In the genomic region with DNA sequence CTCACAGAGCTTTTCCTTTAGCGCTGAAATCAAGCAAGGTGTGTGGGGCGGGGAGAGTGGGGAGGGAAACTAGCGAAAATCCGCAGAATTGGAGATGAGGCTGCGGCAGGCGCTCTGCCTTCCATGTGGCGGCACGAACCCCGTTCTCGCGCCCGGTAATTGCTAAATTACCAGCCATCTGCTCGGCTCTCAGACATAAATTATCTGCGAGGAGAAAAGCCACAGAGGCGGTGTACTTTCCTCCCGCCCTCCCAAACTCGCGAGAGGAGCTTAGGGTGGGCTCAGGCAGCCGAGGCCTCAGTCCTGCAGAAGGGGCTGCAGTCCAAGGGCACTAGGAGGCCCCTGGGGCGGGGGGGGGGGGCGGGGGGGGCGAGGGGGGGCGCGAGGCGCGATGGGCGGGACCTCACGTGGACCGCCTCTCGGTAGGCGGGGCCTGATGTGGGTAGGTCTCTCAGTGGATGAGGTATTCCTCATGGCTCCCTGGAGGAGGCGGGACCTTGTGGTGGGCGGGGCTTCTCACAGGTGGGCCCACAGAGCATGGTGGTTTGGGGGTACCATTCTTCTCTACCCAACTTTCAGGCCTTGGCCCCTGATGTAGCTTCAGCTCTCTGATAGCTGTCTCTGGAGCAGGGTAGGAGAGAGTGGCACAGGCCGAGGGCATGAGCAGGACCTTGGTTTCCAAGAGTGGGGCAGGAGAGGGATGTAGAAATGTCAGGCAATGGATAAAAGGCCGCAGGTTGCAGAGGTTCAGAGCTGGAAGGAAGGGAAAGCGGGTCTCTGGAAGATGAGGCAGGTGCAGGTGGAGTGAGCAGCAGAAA, we compare ENCODE assay signal across 8 mouse cellular contexts. TPM values are rescaled to one million over a fixed set of nuclear protein-coding genes. Genes with fewer than 3 reads are reported as not detected.
DNase-seq lines count a peak whose midpoint lies in the region; ATAC-seq and TF ChIP-seq lines count a peak whose summit lies in the region.

No protein-coding gene starts in this region.

- no peaks in the 10 kb centered on the region for H3K36me3 ChIP-seq in hindbrain, postnatal 0 days (ENCODE audit: insufficient read depth, low read length)
- no peaks in the 10 kb centered on the region for H3K36me3 ChIP-seq in midbrain, embryonic 10.5 days

- H3K27ac ChIP-seq in hindbrain, postnatal 0 days, result peak overlapping the region; percentile 59
- peak overlapping the region; percentile 67 for H3K27ac ChIP-seq in midbrain, embryonic 10.5 days (replicated peaks)

- H3K4me1 ChIP-seq in hindbrain, postnatal 0 days (ENCODE audit: insufficient read depth, low read length), result no peaks in the 10 kb centered on the region; the same call in 1 of the 2 replicates
- H3K4me1 ChIP-seq in midbrain, embryonic 10.5 days, result peaks cover 27% of the 10 kb centered on the region

- TF ChIP-seq CTCF in hindbrain, postnatal 0 days (IDR thresholded peaks at IDR 0.05; ENCODE audit: low read depth), result no peak

- 0 out of 2 replicates have a peak overlapping the region, but pooled peaks have one; percentile 9 for H3K9ac ChIP-seq in hindbrain, postnatal 0 days (replicated peaks; ENCODE audit: low read length)

- DNase-seq in adrenal gland, adult 2 months, result peak; percentile 15
- DNase-seq in adrenal gland, postnatal 4 days (ENCODE audit: low spot score in 2 of 2), result no peak
- DNase-seq in right cerebral cortex, postnatal 10 days (ENCODE audit: low spot score in 2 of 2), result peak; percentile 76 to 84
- DNase-seq in right cerebral cortex, postnatal 4 days, result no peak
- peak; percentile 78 for DNase-seq in hindbrain, postnatal 0 days (ENCODE audit: low spot score)
- DNase-seq in midbrain, embryonic 10.5 days (ENCODE audit: low spot score), result peak; percentile 37
- DNase-seq in urinary bladder, postnatal 4 days (ENCODE audit: low spot score in 2 of 2), result no peak

- ATAC-seq in hindbrain, postnatal 0 days, result peak; percentile 63
- ATAC-seq in erythroid progenitor cell, adult 5-6 weeks (replicated peaks; ENCODE audit: low FRiP score, poor library complexity, severe bottlenecking), result no peak

- no peaks in the 10 kb centered on the region for H3K27me3 ChIP-seq in hindbrain, postnatal 0 days (ENCODE audit: insufficient read depth, low read length)
- peaks cover 95% of the 10 kb centered on the region for H3K27me3 ChIP-seq in midbrain, embryonic 10.5 days (ENCODE audit: low read depth, poor library complexity, severe bottlenecking)

- H3K9me3 ChIP-seq in hindbrain, postnatal 0 days (ENCODE audit: low read length), result no peaks in the 10 kb centered on the region
- no peaks in the 10 kb centered on the region for H3K9me3 ChIP-seq in midbrain, embryonic 10.5 days (replicated peaks)

- peak overlapping the region; percentile 49 for H3K4me2 ChIP-seq in hindbrain, postnatal 0 days (ENCODE audit: low read depth, low read length)

- H3K4me3 ChIP-seq in hindbrain, postnatal 0 days (ENCODE audit: low read length), result peak overlapping the region; percentile 18; the same call in 1 of the 2 replicates
- peak overlapping the region; percentile 47 for H3K4me3 ChIP-seq in midbrain, embryonic 10.5 days

- WGBS in hindbrain, postnatal 0 days, result 14% methylated on average over 31 of the region's 36 CpGs
- 12% methylated on average over 34 of the region's 36 CpGs for WGBS in midbrain, embryonic 10.5 days

RNA-seq across cellular contexts. Expression of a gene that starts 14.4 kb away (rescaled TPM):
- total RNA-seq in adrenal gland, adult 2 months (2021), result 100 to 1,000 TPM in 1 of 2 experiments, 10 to 100 TPM in 1; 93.4 to 136 TPM
- polyA plus RNA-seq in adrenal gland, adult 2 months (2012; rRNA removed), result 75.4 and 89.3 TPM in 2 replicates
- total RNA-seq in adrenal gland, postnatal 4 days (2021), result 100 to 1,000 TPM; 118 to 120 TPM
- total RNA-seq in hindbrain, postnatal 0 days (2014; rRNA removed), result 26.6 and 32.4 TPM in 2 replicates
- 29.8 and 30.3 TPM in 2 replicates for polyA plus RNA-seq in hindbrain, postnatal 0 days (2015; fragmentation: Nextera tagmentation; extraction: Ambion mirVana)
- polyA plus RNA-seq in midbrain, embryonic 10.5 days (2016; fragmentation: Nextera tagmentation; extraction: Ambion mirVana), result 26.0 and 31.1 TPM in 2 replicates
- 17.6 and 21.6 TPM in 2 replicates for total RNA-seq in erythroid progenitor cell, adult 5-6 weeks (2015; ENCODE audit: low replicate concordance)
- 34.1 and 40.8 TPM in 2 replicates for total RNA-seq in erythroid progenitor cell, adult 5-6 weeks (2017; ENCODE audit: low replicate concordance)

Comparison
In these comparisons a context has a peak if more than half of its experiments do, and no peak if none do; other contexts are left out.
1. DNase-seq: peak in adrenal gland, adult 2 months (single experiment), right cerebral cortex, postnatal 10 days (2 of 2), hindbrain, postnatal 0 days (single experiment) and midbrain, embryonic 10.5 days (single experiment); none in adrenal gland, postnatal 4 days (0 of 2), right cerebral cortex, postnatal 4 days (single experiment) and urinary bladder, postnatal 4 days (0 of 2).